Mouse (Mus musculus) embryo, embryonic 10.5 days (tissue): ENCODE data around the gene Spag6.
A peak's percentile ranks its signal among the peaks of the same experiment; 100 is the strongest.

ENCODE experiments used
- DNase-seq: peaks from one replicate; pipeline ENCODE4 v3.0.0-alpha.2; 2015; ENCODE audit warnings: low spot score

Gene Spag6

GRCm38 (mm10) chr2:18734394-18735127, 40.7 kb downstream of the Spag6 start:
- peak; percentile 25 for DNase-seq

- no peak for DNase-seq
These were observed 43.2 kb downstream of the Spag6 start for GRCm38 (mm10) chr2:18737040-18737439.

GRCm38 (mm10) chr2:18739216-18739615, 45.4 kb downstream of the Spag6 start:
- DNase-seq: no peak

- no peak for DNase-seq
These were observed 62.3 kb downstream of the Spag6 start for GRCm38 (mm10) chr2:18756144-18756543.

- DNase-seq: no peak
These were observed 71.0 kb downstream of the Spag6 start for GRCm38 (mm10) chr2:18764846-18765245.

GRCm38 (mm10) chr2:18765481-18766249, 71.8 kb downstream of the Spag6 start:
- DNase-seq: peak; percentile 33

- DNase-seq: no peak
These were observed 72.6 kb downstream of the Spag6 start for GRCm38 (mm10) chr2:18766441-18766820.

GRCm38 (mm10) chr2:18766821-18767541, 73.1 kb downstream of the Spag6 start:
- DNase-seq: peak; percentile 86

- DNase-seq: no peak
These were observed 74.6 kb downstream of the Spag6 start for GRCm38 (mm10) chr2:18768414-18768813.

- no peak for DNase-seq
These were observed 78.6 kb downstream of the Spag6 start for GRCm38 (mm10) chr2:18772413-18772812.

GRCm38 (mm10) chr2:18774326-18774725, 80.5 kb downstream of the Spag6 start:
- no peak for DNase-seq

GRCm38 (mm10) chr2:18778220-18778619, 84.4 kb downstream of the Spag6 start:
- DNase-seq: peak; percentile 80

GRCm38 (mm10) chr2:18779830-18780229, 86.0 kb downstream of the Spag6 start:
- no peak for DNase-seq

- DNase-seq: no peak
These were observed 87.5 kb downstream of the Spag6 start for GRCm38 (mm10) chr2:18781296-18781695.

GRCm38 (mm10) chr2:18794261-18794660, 100.4 kb downstream of the Spag6 start:
- DNase-seq: no peak

- peak; percentile 47 for DNase-seq
These were observed 103.9 kb downstream of the Spag6 start for GRCm38 (mm10) chr2:18797776-18798175.

- peak; percentile 52 for DNase-seq
These were observed 105.6 kb downstream of the Spag6 start for GRCm38 (mm10) chr2:18799265-18799965.
